Mouse (Mus musculus) lung, postnatal 0 days (tissue): ENCODE data around the gene Slc35f3.

Source experiments
- CTCF ChIP-seq: IDR thresholded peaks from 2 replicates; pipeline ENCODE4 v1.5.1; 2016; ENCODE audit warnings: antibody characterized with exemption, mild to moderate bottlenecking
- EP300 ChIP-seq: IDR thresholded peaks from 2 replicates; pipeline ENCODE4 v1.6.1; 2016; ENCODE audit warnings: antibody characterized with exemption, mild to moderate bottlenecking, control low read depth

GRCm38 (mm10) chr8:126339357-126339756, 41.0 kb downstream of the Slc35f3 start:
- TF ChIP-seq EP300, result no peak
- no peak for TF ChIP-seq CTCF
